Mouse (Mus musculus): ENCODE results near the gene Defb25. TPM values are rescaled to one million over a fixed set of nuclear protein-coding genes. Genes with fewer than 3 reads are reported as not detected.
A peak's percentile ranks its signal among the peaks of the same experiment; 100 is the strongest.

Defb25 gene
- polyA plus RNA-seq, 1 experiment from 2014 or later = 4.9 TPM

GRCm38 (mm10) chr2:152620367-152621134, 2.3 kb downstream of the Defb25 start:
- TF ChIP-seq EP300 (IDR thresholded peaks at IDR 0.05) (no peak), CTCF (IDR thresholded peaks at IDR 0.05) (no peak)
- H3K4me2 ChIP-seq (replicated peaks; ENCODE audit: low read depth, low read length) = no peak overlapping the region
- no peaks in the 10 kb centered on the region for H3K9me3 ChIP-seq (ENCODE audit: low read length)
- no peak overlapping the region for H3K27ac ChIP-seq (ENCODE audit: low read length)
- H3K4me1 ChIP-seq (ENCODE audit: insufficient read depth, low read depth, low read length) = no peaks in the 10 kb centered on the region
- no peak overlapping the region for H3K9ac ChIP-seq (replicated peaks; ENCODE audit: low read depth)
- DNase-seq (ENCODE audit: low spot score) = peak; percentile 40
- H3K27me3 ChIP-seq (replicated peaks; ENCODE audit: insufficient read depth, low read length) = no peaks in the 10 kb centered on the region
- WGBS = 58% methylated on average over 9 of the region's 9 CpGs
- peak; percentile 16; the same call in 1 of the 2 replicates for ATAC-seq
- H3K4me3 ChIP-seq (ENCODE audit: low read depth, low read length) = no peak overlapping the region
- no peaks in the 10 kb centered on the region for H3K36me3 ChIP-seq (ENCODE audit: insufficient read depth, low read length)

- DNase-seq (ENCODE audit: low spot score) = no peak
- H3K9ac ChIP-seq (replicated peaks; ENCODE audit: low read depth) = no peak overlapping the region
- H3K27me3 ChIP-seq (replicated peaks; ENCODE audit: insufficient read depth, low read length) = no peaks in the 10 kb centered on the region
- no peaks in the 10 kb centered on the region for H3K4me1 ChIP-seq (ENCODE audit: insufficient read depth, low read depth, low read length)
- 56% methylated on average over 5 of the region's 5 CpGs for WGBS
- ATAC-seq = no peak
- H3K4me2 ChIP-seq (replicated peaks; ENCODE audit: low read depth, low read length) = no peak overlapping the region
- H3K36me3 ChIP-seq (ENCODE audit: insufficient read depth, low read length) = no peaks in the 10 kb centered on the region
- no peaks in the 10 kb centered on the region for H3K9me3 ChIP-seq (ENCODE audit: low read length)
- H3K4me3 ChIP-seq (ENCODE audit: low read depth, low read length) = no peak overlapping the region
- no peak overlapping the region for H3K27ac ChIP-seq (ENCODE audit: low read length)
- peak; percentile 58 for TF ChIP-seq CTCF (IDR thresholded peaks at IDR 0.05)
- no peak for TF ChIP-seq EP300 (IDR thresholded peaks at IDR 0.05)
These were observed 5.5 kb downstream of the Defb25 start for GRCm38 (mm10) chr2:152617374-152617773.

DNA sequence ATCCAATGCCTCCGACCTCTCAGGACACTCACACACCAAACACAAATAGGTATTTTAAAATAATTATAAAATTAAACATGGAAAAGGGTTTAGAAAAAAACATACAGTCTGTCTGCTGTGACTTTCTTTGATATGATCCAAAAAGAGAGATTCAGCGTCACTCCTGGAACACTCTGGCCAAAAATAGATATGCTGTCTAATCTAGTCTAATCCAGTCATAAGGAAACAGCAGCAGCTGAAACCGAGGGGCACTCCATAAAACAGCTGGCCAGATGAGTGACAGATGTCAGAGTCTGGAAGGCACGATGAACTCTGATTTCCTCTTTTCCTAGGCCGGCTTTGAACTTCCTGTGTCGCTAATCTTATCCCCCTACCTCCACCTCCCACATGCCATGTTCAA, 6.4 kb downstream of the Defb25 start:
- no peaks in the 10 kb centered on the region for H3K9me3 ChIP-seq (ENCODE audit: low read length)
- H3K4me2 ChIP-seq (replicated peaks; ENCODE audit: low read depth, low read length) = no peak overlapping the region
- H3K4me1 ChIP-seq (ENCODE audit: insufficient read depth, low read depth, low read length) = no peaks in the 10 kb centered on the region
- DNase-seq (ENCODE audit: low spot score) = no peak
- no peak for ATAC-seq
- H3K4me3 ChIP-seq (ENCODE audit: low read depth, low read length) = no peak overlapping the region
- WGBS = 54% methylated on average over 6 of the region's 6 CpGs
- H3K36me3 ChIP-seq (ENCODE audit: insufficient read depth, low read length) = no peaks in the 10 kb centered on the region
- TF ChIP-seq EP300 (IDR thresholded peaks at IDR 0.05) (no peak), CTCF (IDR thresholded peaks at IDR 0.05) (no peak)
- no peaks in the 10 kb centered on the region for H3K27me3 ChIP-seq (replicated peaks; ENCODE audit: insufficient read depth, low read length)
- no peak overlapping the region for H3K9ac ChIP-seq (replicated peaks; ENCODE audit: low read depth)
- H3K27ac ChIP-seq (ENCODE audit: low read length) = no peak overlapping the region

DNA sequence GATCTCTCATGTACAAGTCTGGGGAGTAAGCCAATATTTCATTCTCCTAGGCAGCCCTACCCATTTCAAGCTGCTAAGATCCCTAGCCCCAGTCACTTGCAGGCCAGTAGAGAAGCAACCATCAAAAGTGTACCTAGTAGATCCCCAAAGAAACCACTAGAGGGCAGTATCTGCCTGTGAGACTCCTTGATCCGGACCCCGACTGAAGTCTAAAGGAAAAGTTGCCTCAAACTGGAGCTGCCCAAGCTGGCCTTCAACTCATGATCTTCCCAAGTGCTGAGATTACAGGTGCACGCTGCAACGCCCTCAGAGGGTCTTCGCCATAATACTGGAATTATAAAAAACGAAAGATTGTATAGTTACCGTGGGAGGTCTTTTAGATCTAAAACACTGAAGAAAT, 7.3 kb downstream of the Defb25 start:
- Histone ChIP-seq H3K27ac (ENCODE audit: low read length) (no peak overlapping the region), H3K4me1 (ENCODE audit: insufficient read depth, low read depth, low read length) (no peaks in the 10 kb centered on the region), H3K27me3 (replicated peaks; ENCODE audit: insufficient read depth, low read length) (no peaks in the 10 kb centered on the region), H3K9me3 (ENCODE audit: low read length) (no peaks in the 10 kb centered on the region), H3K36me3 (ENCODE audit: insufficient read depth, low read length) (no peaks in the 10 kb centered on the region), H3K4me3 (ENCODE audit: low read depth, low read length) (no peak overlapping the region), H3K9ac (replicated peaks; ENCODE audit: low read depth) (no peak overlapping the region), H3K4me2 (replicated peaks; ENCODE audit: low read depth, low read length) (no peak overlapping the region)
- DNase-seq (ENCODE audit: low spot score) (peak; percentile 89), ATAC-seq (peak; percentile 65)
- TF ChIP-seq CTCF (IDR thresholded peaks at IDR 0.05) (peak; percentile 88), EP300 (IDR thresholded peaks at IDR 0.05) (no peak)
- 12% methylated on average over 7 of the region's 7 CpGs for WGBS

DNA sequence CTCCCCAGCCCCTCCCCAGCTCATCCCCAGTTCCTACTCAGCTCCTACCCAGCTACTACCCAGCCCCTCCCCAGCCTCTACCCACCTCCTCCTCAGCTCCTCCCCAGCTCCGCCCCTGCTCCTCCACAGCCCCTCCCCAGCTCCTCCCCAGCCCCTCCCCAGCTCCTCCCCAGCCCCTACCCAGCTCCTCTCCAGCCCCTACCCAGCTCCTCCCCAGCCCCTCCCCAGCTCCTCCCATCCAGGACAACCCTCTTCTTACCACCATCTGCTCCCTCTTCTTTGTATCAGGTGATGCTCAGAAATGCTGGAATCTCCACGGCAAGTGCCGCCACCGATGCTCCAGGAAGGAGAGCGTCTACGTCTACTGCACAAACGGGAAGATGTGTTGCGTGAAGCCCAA, 10.7 kb downstream of the Defb25 start:
- TF ChIP-seq EP300 (IDR thresholded peaks at IDR 0.05) (no peak), CTCF (IDR thresholded peaks at IDR 0.05) (no peak)
- Histone ChIP-seq H3K4me2 (replicated peaks; ENCODE audit: low read depth, low read length) (no peak overlapping the region), H3K27me3 (replicated peaks; ENCODE audit: insufficient read depth, low read length) (no peaks in the 10 kb centered on the region), H3K27ac (ENCODE audit: low read length) (no peak overlapping the region), H3K9ac (replicated peaks; ENCODE audit: low read depth) (no peak overlapping the region), H3K4me1 (ENCODE audit: insufficient read depth, low read depth, low read length) (no peaks in the 10 kb centered on the region), H3K4me3 (ENCODE audit: low read depth, low read length) (no peak overlapping the region), H3K36me3 (ENCODE audit: insufficient read depth, low read length) (no peaks in the 10 kb centered on the region), H3K9me3 (ENCODE audit: low read length) (no peaks in the 10 kb centered on the region)
- 33% methylated on average over 7 of the region's 8 CpGs for WGBS
- no peak for DNase-seq (ENCODE audit: low spot score)
- ATAC-seq = no peak

- Histone ChIP-seq H3K4me2 (replicated peaks; ENCODE audit: low read depth, low read length) (no peak overlapping the region), H3K9me3 (ENCODE audit: low read length) (no peaks in the 10 kb centered on the region), H3K27ac (ENCODE audit: low read length) (no peak overlapping the region), H3K27me3 (replicated peaks; ENCODE audit: insufficient read depth, low read length) (no peaks in the 10 kb centered on the region), H3K4me1 (ENCODE audit: insufficient read depth, low read depth, low read length) (no peaks in the 10 kb centered on the region), H3K4me3 (ENCODE audit: low read depth, low read length) (no peak overlapping the region), H3K9ac (replicated peaks; ENCODE audit: low read depth) (no peak overlapping the region), H3K36me3 (ENCODE audit: insufficient read depth, low read length) (no peaks in the 10 kb centered on the region)
- 92% methylated on average over 1 of the region's 1 CpGs for WGBS
- ATAC-seq (no peak), DNase-seq (ENCODE audit: low spot score) (no peak)
- TF ChIP-seq EP300 (IDR thresholded peaks at IDR 0.05) = no peak
- TF ChIP-seq CTCF (IDR thresholded peaks at IDR 0.05) = no peak
These were observed 14.1 kb downstream of the Defb25 start for GRCm38 (mm10) chr2:152608719-152609118.

Measured in lung, postnatal 0 days (tissue).